Mouse (Mus musculus) right cerebral cortex, postnatal 36 days (tissue): ENCODE measurements around the gene Vipas39.
A peak's percentile ranks its signal among the peaks of the same experiment; 100 is the strongest.
"Not testable (repeated sequence)": the region's sequence is repeated elsewhere in the genome, so short reads cannot be mapped to it uniquely, and the experiment has no call there.

Source experiments
- DNase-seq, 2 experiments: peaks; one replicate each; pipeline ENCODE4 v3.0.0; 2022; ENCODE audit warnings: low spot score in 2 of 2, mixed read lengths in 1 of 2

Gene Vipas39

DNA sequence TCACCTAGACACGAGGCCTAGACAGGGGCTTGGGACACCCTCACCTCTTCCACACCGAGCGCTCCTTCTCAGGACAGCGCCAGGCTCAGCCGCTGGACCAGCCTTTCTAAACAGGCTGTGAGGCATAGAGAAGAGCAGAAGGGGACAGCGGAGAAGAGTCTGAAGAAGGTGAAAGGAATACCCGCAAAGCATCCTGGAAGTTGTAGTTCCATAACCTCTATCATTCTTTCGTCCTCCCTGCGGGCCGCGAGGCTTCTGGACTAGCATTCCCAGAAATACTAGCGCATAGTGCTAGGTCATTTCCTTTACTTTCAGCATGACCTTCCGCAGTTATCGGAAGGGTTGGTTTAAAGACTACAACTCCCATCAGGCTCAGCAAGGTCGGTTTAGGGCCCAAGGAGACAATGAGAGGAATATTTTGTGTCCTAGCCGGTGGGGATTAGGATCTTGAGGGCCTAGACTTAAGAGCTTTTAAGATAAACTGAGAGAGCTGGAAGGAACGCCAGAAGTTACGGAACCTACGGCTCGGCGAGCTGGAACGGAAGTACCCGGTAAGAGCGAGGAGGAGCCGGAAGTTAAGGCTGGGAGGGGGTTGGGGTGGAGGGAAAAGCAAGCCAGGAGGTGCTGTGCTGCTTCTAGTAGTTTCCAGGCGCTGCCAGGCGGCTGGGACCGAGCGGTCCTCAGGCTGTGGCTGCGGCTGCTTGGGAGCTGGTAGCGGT lies at the start of gene Vipas39, which contains the start of gene Ahsa1:
Gene Vipas39, minus strand, starts transcription at position 149 of the 719 bp plus-strand sequence.
Gene Ahsa1, plus strand, starts transcription at position 372 of the 719 bp plus-strand sequence.
- DNase-seq = peak; percentile 91 to 95

DNA sequence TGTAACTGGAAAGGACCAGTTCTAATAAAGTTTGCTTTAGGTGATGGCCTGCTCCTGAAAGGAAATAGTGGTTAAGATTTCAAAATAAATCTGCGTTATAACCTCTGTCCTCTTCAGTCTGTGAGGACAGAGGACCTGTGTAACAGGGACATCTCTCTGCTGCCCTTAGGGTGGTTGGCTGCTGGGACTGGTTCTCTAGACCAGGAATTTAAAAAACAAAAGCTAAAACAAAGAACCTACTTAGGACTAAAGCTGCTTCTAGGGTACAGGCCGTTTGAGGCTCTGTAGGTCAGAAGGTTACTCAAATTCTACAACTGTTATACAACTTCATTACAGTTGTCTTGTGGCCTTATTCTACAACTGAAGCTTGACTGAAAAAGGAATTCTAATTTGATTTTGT lies 47.0 kb upstream of the Vipas39 start:
- no peak for DNase-seq

DNA sequence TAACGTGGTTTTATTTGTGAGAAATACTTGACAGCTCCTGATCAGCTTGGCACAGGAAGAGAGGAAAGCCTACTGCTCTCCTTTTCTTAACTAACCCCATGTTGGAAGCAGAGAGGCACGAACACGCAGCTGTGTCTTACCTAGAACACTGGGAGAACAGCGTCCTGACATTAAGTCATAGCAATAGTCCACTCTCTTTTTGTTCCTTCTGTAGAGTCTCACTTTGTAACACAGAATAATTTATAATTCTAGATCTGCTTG lies 40.5 kb upstream of the Vipas39 start:
- DNase-seq = not testable (repeated sequence)

DNA sequence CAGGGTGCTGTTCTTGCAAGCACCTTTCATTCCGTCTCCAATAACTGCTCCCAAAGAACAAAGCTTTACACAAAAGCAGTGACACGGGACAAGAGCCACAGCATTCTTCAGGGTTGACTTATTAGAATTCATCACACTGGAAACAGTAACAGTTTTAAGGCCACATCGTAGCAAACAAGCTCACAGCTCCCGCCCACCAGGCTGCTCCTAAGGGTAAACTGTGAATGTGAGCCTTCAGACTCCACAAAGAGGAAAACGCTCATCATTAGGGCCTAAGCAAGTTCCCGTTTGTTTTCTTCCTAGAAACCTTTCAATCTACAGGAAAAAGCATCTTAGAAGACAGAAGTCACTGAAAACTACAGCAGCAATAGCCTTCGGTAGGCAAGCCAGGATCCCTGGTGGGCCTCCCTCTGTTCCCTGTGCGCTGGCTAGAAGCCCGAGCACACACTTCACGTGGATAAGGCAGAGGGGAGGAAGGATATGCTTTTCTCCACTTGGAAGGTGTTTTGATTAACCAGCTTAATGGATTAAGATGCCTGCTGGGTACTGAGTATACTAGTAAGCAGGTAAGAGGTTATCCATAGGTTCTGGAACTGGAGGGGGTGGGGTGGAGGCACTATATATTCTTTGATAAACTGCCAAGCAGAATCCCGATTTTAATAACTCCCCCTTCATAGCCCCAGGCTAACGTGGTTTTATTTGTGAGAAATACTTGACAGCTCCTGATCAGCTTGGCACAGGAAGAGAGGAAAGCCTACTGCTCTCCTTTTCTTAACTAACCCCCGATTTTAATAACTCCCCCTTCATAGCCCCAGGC lies 39.9 kb upstream of the Vipas39 start:
- DNase-seq = no peak

DNA sequence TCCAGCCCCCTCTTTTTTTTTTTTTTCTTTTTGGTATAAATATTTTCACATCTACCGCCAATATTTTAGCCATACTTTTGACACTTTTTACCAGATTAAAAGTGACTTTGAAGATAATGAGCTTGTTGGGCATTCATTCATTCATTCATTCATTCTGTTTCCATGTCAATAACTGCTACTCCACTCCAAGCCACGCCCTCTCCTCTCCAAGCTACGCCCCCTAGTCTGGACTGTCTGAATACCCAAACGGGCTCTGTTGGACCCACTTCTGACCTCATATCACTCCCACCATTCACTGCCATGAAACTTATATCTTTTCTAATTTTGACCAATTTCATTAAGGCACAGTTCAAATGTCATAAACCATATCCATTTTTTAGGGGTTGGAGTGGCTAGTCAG lies 35.1 kb upstream of the Vipas39 start:
- no peak for DNase-seq

DNA sequence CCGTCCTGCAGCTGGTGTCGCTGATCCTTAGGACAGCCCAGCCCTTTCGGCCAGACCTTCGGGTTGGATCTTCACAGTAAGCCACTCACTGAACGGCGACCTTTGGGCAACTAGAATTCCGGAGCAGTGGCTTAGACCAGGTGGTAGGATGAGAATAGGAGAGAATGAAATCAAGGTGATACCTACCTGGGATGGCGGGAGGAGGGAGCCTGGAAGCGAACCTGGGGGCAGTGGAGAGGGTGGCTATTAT lies 34.3 kb upstream of the Vipas39 start:
- DNase-seq = no peak

DNA sequence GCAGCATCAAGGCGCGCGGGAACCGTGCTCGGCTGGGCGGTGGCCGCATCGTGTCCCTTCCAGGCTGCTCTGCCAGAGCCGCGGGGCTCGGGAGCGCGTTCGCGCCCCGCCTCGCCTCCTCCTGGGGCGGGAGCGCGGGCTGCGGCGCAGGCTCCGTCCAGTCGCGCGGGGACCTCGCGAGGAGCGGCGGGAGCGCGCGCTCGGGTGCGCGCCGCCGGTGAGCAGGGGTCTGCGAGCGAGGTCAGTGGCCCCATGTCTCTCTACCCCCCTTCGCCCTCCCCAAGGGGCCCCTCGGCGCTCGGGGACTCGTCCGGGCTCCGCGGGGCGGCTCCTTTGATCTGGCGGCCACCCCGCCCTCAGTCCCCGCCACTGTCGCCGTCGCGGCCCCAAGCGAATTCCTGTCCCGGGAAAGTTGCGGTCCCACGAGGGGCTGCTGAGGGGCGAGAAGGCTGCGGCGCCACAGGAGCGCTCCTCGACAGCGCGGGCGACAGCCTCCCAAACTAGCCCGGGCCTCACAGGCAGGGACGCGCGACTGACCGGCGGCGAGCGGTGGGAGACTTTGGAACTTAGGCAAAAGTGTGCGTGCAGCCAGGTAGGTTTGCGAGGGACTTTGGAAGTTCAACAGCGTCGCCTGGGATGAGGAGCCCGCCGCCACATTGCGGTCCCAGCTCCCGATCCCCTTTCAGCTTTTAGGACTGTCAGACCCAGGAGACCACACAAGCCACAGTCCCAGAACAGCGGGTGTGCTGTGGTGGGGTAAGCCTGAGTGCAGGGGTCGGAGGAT lies 33.8 kb upstream of the Vipas39 start, which contains the start of gene Ism2:
Gene Ism2, minus strand, starts transcription at position 49 of the 784 bp plus-strand sequence.
- DNase-seq = no peak

DNA sequence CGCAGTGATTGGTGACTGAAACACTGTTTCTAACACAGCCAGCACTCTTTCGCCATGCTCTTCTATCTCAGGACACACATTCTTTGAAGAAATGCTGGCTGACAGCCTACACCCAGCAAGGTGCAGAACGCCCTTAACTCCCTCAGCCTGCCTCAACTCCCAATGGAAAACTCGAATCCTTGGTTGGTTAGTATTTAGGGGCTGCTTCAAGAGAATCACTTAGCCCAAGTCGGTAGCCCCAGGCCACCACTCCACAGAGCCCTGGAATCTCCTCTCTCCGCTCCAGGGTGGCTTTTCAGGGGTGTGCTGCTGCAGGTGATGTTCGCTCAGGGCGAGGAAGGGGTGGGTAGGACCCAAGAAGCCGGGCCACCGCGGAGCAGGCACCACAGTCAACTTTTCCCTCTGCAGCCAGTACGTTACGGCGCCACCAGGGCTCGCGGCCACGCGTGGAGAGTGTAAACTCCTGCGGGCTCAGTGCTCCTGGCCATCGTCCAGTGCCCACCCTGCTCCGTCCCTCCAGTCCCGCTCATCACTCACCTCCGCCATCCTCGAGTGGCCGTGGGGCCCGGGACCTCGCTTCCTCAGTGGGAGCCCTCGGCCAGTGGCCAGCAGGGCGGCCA lies 33.1 kb upstream of the Vipas39 start:
- no peak for DNase-seq

DNA sequence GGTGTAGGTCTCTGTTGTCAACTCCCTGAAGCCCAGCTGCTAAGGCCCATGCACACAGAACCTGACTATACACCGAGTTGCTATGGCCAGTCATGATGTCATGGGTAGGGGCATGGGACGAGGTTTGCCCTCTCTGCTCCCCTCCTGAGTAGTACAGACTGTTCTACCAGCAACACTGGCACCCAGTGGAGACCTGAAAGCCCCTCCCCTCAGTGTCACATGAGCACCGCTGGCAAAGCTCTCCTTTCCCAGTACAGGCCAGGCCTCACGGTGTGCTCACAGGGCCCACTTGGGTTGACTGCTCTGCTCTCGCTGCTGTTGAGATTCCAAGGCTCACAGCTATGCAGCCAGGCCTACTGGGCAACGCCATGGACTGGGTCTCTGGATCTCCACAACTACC lies 27.9 kb upstream of the Vipas39 start:
- DNase-seq = no peak

DNA sequence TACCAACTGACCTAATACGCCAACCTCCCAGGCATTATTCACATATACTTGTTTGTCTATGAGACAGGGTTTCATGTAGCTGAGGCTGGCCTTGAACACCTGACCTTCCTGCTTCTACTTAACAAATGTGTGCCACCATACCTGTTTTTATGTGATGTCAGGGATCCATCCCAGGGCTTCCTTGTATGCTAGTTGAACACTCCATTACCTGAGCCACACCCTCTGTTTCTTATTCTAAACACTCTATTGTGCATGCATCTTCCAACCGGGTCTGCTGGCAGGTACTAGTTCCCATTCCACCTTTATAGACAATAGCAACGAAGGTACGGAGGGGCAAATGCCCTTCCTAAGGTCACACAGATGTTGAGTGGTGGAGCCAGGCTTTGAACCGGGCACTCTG lies 23.0 kb upstream of the Vipas39 start:
- no peak for DNase-seq

DNA sequence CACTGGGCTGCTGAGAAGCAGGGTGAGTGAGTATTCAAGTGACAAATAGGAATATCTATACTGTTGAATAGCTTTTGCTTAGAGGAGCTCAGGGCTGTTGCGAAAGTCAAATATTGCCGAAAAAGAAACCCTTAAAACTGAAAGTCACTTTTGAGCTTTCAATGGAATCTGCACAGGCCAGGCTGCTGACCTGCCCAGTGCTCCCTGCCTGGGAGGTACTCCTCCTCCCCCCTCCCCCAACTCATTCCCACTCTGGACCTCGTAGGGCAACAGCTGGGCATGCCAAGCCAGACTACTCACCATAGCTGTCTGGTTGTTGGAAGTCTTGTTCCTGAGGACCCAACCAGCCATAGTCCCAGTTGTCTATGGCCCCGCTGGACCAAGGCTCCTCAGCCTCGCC lies 18.7 kb upstream of the Vipas39 start:
- DNase-seq = no peak

DNA sequence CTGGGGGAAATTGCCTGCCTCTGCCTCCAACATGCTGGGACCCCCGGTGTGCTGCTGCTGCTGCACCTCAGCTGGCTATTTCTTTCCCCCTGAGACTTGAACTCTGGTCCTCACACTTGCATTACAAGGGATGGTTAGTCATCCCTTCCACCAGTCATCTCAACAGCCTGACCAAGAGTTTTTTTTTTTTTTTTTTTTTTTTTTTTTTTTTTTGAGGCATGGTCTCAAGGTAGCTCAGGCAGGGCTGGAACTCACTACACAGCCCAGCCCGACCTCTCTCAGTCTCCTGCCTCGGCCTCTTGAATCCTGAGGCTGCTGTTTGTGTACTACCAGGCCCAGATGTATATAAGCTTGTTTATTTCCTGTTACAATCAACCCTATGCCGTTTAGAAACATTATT lies 18.2 kb upstream of the Vipas39 start:
- DNase-seq = no peak

DNA sequence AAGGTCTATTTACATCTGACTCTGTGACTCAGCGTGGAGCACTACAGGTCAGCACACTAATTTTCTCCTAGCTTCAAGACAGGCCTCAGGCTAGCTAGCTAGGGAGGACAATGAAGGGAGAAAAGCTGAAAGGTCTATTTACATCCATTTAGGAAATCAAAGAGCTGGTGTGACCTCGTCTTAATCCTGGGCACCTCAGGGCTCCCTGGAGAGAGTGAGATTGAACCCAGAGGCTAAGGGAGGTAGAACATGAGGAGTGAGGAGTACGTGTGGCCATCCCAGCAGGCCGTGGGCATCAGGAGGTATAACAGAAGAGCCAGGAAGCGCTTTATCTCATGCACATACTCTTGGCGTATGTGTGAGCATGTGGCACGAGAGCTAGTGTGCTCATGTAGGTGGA lies 17.6 kb upstream of the Vipas39 start:
- no peak for DNase-seq

DNA sequence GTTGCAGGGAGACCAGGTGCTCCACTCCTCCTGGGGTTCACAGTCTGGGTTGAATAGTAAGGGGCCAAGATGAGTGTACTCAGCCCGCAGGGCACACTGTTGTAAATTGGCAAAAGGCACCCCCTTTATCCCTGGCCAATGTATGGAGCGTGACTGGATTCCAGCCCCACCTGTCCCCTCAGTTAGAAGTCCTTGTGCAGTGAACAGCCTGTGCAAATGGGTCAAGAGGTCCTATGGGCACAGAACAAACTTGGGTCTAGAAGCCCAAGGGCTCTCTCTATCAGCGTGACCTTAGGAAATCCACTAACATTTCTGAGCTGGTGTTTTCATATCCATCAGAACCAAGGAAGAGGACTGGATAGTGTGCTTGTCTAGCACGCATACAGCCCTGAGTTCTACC lies 16.7 kb upstream of the Vipas39 start:
- DNase-seq = no peak

DNA sequence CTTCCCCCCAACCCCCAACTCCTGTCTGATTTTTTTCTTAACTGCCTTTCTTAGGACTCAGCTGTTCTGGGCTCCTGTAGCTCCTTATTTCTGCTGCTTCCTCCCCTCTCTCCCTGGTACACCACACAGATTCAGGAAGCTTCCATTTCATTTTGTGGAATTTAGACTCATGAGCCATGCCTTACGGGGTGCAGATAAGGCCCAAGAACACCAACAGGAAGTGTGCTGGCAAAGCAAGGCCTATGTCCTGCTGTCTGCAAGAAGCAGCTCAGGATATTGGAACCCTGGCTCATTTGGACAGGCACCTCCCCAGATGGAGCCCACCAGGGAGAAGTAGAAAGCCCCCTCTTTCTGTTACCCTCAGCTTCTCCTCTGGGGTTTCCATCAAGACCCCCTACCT lies 15.7 kb upstream of the Vipas39 start:
- no peak for DNase-seq

DNA sequence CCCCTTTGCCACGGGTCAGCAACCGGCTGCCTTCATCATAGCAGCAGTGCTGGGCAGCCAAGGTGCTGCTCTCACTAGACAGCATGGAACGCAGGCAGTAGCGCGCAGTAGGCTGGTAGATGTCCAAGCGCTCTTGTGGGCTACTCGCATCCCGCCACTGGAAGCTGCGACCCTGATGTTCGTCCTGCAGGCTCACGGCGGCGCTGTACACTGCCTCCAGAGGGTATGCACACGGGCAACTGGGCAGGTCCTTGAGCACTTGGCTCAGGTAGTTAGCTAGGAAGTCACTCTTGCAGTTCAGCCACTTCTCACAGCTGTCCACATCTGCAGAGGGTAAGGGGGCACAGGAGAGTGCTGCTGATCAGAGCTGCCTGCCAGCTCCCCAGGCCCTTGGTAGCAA lies 13.8 kb upstream of the Vipas39 start:
- DNase-seq = no peak

DNA sequence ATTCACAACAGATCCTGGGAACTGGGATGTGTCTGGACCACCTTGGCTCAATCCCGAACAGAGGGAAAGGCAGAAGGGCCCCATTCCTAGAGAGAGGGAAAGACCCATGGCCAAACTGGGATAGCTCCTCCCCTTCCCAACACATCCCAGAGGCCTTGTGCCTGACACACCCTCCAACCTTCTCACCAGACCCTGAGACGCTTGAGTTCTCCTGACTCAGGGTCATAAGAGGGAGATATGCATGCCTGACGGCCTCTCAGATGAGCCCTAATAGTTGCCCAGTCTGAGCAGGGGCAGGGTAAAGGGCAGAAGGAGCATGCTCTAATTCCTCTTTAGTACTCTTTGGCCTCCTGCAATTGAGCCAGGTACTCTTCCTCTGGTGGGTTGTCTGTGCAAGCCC lies 13.3 kb upstream of the Vipas39 start:
- DNase-seq = no peak

DNA sequence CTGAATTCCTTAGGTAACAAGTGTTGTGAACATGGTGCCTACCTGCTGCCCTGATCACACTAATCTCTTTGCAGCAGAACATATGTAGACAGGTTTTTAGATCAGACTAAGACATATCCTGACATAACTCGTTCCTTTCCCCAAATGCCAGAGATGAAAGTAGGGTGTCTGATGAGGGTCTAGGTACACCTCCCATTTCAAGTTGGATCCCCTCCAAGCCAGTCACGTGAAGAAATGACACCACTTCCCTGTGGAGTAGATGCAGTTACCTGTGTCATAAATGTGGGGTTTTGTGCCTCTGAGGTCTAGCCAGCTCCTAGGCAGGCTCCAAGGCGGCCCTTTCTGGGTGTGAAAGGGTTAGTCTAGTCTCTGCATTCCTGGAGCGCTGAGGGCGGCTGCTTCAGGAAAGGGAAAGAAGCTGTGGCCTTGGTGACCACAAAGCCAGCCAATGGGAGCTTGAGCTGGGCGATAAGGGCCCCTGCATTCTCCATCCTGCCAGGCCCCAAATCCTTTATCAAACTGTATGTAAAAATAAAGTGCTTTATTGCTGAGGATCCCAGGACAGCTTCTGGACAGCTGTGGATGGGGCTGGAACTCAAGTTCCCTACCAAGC lies 12.2 kb upstream of the Vipas39 start:
- DNase-seq = no peak

DNA sequence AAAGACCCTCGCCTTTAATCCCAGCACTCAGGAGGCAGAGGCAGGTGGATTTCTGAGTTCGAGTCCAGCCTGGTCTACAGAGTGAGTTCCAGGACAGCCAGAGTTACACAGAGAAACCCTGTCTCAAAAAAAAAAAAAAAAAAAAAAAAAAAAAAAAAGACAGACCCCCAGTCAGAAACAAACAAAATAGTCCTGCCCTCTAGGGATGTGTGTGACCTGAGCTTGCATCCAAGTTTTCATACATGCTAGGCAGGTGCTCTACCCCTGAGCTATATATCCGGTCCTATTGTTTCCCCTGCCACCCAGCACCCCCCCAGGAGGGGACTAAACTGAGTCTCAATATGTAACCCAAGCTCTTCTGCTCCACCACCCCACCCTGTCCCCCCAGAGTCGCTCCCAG lies 11.2 kb upstream of the Vipas39 start:
- DNase-seq = not testable (repeated sequence)

DNA sequence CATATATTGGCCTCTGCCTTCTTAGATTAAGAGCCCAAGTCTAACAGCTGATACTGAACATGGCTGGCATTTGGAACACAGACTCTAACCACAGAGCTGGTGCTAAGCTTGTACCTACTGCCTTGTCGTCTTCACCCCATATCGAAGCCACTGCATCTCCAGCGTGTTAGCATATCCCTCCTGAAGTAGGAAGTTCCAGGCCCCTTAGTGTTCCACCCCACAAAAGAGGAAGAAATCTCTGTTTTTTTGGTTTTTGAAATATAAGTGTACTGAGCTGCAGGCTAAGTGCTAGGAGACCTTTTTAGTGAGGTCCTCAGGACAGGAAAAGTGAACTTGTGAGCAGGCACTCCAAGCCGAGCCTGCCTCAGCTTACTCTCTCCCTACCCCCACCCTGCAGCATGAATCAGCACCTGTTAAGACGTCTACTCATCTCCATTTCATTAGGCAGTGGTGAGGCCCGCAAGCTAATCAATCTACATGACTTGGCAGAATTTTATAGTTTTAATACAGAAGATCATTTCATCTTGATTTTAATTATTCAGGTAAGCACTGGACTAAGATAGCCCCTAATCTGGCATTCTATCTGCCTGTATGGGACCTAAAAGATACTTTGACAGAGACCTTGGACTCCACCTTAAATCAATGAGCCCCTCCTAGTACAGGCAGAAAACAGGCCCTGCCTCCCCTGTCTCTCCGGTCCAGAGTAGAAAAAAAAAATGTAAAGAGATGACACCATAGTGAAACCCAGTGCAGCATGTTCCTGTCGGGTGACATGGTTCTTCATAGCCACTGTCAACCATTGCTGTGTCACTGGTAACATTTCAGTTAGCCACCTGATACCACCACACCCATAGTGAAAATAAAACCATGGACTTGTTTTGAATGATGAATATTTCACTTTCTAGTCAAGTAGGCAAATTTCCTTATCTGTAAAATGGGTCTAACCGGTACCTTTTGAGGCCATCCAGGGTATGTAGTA lies 9.1 kb upstream of the Vipas39 start:
- no peak for DNase-seq

DNA sequence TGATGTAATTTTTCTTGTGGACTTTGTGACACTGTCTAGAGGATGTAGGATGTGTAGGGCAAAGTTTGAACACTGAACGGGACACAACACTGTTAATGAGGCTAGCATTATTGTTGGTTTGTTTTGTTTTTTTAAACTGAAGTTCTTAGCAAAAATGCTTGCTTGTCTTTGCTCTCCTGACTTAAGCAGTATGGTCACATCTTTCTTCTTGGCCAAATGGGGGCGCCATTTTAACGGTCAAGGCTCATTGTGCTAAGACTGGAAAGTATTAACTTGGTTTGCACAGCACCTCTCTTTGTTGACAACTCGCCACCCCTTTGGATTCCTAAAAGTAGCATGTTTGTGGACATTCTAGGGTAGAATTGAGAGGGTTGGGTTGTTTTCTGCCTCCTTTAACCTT lies 1.6 kb upstream of the Vipas39 start:
- DNase-seq = no peak
